Mouse (Mus musculus) brain, embryonic 14.5 days (tissue): ENCODE measurements around the gene Rgs17.

Experiments used
- CTCF ChIP-seq: fragments of 200-500 bp; IDR thresholded peaks from 2 replicates; pipeline ENCODE4 v1.5.1; 2012; ENCODE audit warnings: inconsistent platforms, mild to moderate bottlenecking, moderate library complexity, borderline replicate concordance; ENCODE audit not compliant: insufficient read depth, insufficient read length; ENCODE audit errors: extremely low read depth
- POLR2A ChIP-seq: fragments of 200-500 bp; IDR thresholded peaks from 2 replicates; pipeline ENCODE4 v1.6.1; 2012; ENCODE audit warnings: mild to moderate bottlenecking, inconsistent platforms, borderline replicate concordance; ENCODE audit not compliant: poor library complexity, insufficient read depth, insufficient read length, severe bottlenecking; ENCODE audit errors: extremely low read depth

DNA sequence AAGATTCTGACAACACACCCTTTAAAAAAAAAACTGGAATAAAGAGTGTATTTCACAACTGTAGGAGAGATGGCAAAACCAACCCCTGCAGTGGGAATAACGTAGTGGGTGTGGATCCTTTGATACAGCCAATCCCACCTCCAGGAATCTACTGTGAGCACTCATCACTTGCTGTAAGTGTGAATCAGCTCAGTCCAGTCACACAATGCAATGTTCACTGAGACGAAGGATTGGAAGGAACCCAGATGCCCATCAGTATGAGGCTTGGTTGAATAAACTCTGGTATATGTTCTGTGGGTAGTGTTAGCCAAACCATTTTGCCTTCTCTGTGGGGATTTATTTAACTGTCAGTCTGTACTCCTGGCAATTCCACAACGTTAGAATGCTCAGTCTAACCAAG, 45.1 kb downstream of the Rgs17 start:
- TF ChIP-seq CTCF (no peak), POLR2A (no peak)
